Mouse (Mus musculus): ENCODE results near the gene Cirbp. TPM values are rescaled to one million over a fixed set of nuclear protein-coding genes. Genes with fewer than 3 reads are reported as not detected.
A peak's percentile ranks its signal among the peaks of the same experiment; 100 is the strongest.

Gene Cirbp
- 274 and 308 TPM in 2 replicates for polyA plus RNA-seq (2015; fragmentation: Nextera tagmentation; extraction: Ambion mirVana)

DNA sequence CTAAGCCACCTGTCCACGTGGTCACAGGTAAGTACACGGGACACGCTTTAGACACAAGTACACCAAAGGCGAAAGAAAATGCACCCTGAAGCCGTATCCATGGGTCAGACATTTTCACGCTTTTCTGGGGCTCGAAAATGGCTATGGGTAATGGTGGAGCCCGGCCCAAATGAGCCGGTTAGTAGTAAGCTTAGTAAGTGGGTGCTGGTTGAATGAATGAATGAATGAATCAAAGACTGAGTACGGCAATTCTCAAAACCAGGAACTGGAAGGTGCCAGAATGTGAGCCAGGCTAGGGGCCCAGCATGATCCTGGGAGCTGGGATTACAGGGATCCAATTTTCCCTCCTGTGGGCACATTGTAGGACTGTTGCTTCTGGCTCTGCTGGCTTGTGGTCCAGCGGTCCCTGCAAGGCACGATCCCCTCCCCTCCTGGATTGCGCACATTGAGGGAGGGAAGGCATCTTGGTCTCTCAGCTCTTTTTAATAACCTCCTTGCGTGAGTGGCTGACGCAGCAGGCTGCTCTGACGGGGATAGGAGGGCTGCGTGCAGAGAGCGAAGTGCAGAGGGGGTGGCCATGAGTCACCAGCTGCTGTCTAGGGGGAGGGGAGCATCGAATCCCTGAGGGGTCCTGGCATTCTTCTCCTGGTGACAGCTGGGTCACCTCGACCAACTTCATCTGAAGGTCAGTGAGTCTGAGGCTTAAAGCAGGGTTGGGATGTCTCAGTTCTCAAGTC, at the start of gene Cirbp:
Gene Cirbp (plus strand): TSS at position 594 of the 737 bp plus-strand sequence.
- Histone ChIP-seq H3K4me1 (peaks cover 62% of the 10 kb centered on the region), H3K4me2 (peak within 1 kb of the TSS; percentile 79), H3K27me3 (no peaks in the 10 kb centered on the region), H3K27ac (peak within 1 kb of the TSS; percentile 84), H3K9me3 (replicated peaks) (no peaks in the 10 kb centered on the region), H3K36me3 (ENCODE audit: poor library complexity, severe bottlenecking) (peaks cover 14% of the 10 kb centered on the region), H3K9ac (peak within 1 kb of the TSS; percentile 100), H3K4me3 (peak within 1 kb of the TSS; percentile 90)
- ATAC-seq, result no peak
- WGBS, result 13% methylated on average over 20 of the region's 20 CpGs

DNA sequence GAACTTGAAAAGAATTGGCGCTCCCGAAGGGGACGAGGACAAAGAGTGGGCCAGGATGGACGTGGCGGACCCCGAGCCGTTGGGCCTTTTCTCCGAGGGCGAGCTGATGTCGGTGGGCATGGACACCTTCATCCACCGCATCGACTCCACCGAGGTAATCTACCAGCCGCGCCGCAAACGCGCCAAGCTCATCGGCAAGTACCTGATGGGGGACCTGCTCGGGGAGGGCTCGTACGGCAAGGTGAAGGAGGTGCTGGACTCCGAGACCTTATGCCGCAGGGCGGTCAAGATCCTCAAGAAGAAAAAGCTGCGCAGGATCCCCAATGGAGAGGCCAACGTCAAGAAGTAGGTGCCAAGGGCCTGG, 49.2 kb upstream of the Cirbp start:
- 1% methylated on average over 27 of the region's 27 CpGs for WGBS
- Histone ChIP-seq H3K4me2 (peak overlapping the region; percentile 99), H3K4me3 (peak overlapping the region; percentile 77), H3K9ac (peak overlapping the region; percentile 90), H3K9me3 (replicated peaks) (no peaks in the 10 kb centered on the region), H3K36me3 (ENCODE audit: poor library complexity, severe bottlenecking) (peaks cover 39% of the 10 kb centered on the region), H3K4me1 (peaks cover 50% of the 10 kb centered on the region), H3K27me3 (no peaks in the 10 kb centered on the region), H3K27ac (no peak overlapping the region; the same call in 1 of the 2 replicates)
- ATAC-seq, result no peak

DNA sequence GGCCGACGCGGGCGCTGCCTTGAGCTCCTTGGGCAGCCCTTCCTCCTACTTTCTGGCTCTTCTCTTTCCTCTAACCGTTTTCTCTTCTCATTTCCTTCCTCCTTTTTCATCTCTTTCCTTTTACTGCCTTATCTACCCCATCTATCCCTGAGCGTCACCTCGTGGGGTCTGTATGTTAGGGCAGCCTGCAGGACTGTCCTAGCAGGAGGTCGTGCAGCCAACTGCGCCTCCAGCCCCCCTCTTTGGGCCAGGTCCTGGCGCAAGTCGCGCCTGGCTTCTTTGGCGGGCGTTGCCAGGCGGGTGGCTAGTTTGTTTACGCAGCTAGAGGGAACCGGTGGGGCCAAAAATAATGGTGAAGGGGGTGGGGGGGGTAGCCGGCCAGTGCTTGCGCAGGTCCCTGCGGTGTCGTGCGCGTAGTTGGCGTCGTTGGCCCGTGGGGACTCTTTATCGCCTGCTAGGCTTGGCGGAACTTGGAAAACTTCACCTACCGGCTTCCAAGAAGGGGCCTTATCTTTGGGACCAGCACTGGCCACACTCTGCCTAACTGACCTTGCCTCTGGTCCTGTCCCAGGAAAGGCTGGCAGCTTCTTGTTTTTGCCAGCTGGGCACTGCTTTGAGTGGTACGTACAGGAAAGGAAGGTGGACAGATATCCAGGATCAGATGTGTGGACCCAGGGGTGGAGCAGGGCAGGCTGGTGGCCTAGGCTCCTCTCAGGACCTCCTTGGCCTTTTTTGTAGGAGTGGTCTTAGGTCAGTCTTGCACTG, 48.7 kb upstream of the Cirbp start:
- H3K27me3 ChIP-seq, result no peaks in the 10 kb centered on the region
- peak overlapping the region; percentile 90 for H3K9ac ChIP-seq
- peaks cover 50% of the 10 kb centered on the region for H3K4me1 ChIP-seq
- peaks cover 45% of the 10 kb centered on the region for H3K36me3 ChIP-seq (ENCODE audit: poor library complexity, severe bottlenecking)
- ATAC-seq, result no peak
- peak overlapping the region; percentile 77 for H3K4me3 ChIP-seq
- no peak overlapping the region; the same call in 1 of the 2 replicates for H3K27ac ChIP-seq
- H3K4me2 ChIP-seq, result peak overlapping the region; percentile 99
- WGBS, result 4% methylated on average over 30 of the region's 30 CpGs
- no peaks in the 10 kb centered on the region for H3K9me3 ChIP-seq (replicated peaks)

DNA sequence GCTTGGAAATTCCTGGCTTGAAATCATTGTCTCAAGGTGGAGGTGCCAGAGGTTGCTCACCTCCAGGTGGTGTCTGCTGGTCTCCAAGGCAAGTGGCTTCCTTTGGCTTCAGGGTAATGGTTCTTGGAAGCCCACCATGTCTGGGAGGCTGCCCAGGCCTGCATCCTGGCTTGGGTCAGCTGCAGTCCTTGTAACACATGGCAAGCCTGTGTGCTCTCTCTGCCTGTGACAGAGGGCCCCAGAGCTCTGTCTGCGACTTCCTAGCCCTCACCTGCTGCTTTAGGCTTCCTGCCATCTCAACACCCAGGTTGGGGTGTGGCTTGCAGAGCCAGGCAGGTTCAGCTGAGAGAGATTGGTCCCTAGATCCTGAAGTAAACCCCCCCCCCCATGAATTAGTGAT, 48.0 kb upstream of the Cirbp start:
- Histone ChIP-seq H3K4me1 (peaks cover 50% of the 10 kb centered on the region), H3K4me2 (peak overlapping the region; percentile 99), H3K27me3 (no peaks in the 10 kb centered on the region), H3K27ac (peak overlapping the region; percentile 68), H3K9ac (peak overlapping the region; percentile 90), H3K9me3 (replicated peaks) (no peaks in the 10 kb centered on the region), H3K4me3 (peak overlapping the region; percentile 77), H3K36me3 (ENCODE audit: poor library complexity, severe bottlenecking) (peaks cover 50% of the 10 kb centered on the region)
- ATAC-seq, result no peak
- 80% methylated on average over 1 of the region's 1 CpGs for WGBS

DNA sequence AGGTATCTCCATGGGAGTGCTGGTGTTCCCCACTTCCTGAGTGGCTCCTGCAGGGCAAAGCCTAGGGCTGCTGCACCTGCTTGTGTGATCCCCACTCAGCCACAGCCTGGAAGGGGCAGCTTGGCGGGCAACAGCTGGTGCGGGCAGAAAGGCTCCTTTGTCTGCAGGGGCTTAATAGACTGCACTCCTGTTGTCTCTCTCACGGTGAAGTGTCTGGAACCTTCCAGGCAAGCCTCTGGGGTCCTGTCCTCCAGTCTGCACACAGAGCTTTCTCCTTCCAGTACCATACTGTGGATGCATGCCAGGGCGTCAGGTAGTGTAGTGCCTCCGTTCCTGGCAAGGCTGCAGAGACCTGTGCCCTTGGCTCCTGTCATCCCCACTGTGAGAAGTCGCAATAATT, 47.2 kb upstream of the Cirbp start:
- H3K4me3 ChIP-seq, result peak overlapping the region; percentile 77
- no peaks in the 10 kb centered on the region for H3K9me3 ChIP-seq (replicated peaks)
- peak overlapping the region; percentile 68 for H3K27ac ChIP-seq
- no peak for ATAC-seq
- H3K9ac ChIP-seq, result peak overlapping the region; percentile 90
- 39% methylated on average over 6 of the region's 6 CpGs for WGBS
- no peaks in the 10 kb centered on the region for H3K27me3 ChIP-seq
- peak overlapping the region; percentile 99 for H3K4me2 ChIP-seq
- H3K36me3 ChIP-seq (ENCODE audit: poor library complexity, severe bottlenecking), result peaks cover 57% of the 10 kb centered on the region
- H3K4me1 ChIP-seq, result peaks cover 50% of the 10 kb centered on the region

DNA sequence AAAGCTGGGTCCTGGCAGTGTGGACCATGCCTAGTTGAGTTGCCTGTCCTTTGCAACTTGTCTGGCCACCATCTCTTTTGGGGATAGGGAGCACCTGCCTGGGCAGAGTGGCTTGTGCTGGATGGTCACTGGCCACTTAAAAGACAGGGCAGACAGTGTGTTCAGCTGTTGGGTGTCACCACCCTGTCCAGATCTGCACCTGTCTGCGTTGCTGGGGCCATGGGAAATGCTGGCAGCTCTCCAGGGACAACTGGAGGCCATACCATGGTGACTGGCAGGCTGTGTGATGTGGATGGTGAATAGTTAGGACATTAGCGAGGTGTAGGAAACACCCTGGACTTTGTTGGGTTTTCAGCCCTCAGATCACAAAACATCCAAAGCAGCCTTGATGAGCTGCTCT, 45.6 kb upstream of the Cirbp start:
- peak overlapping the region; percentile 34 for H3K9ac ChIP-seq
- 66% methylated on average over 2 of the region's 2 CpGs for WGBS

DNA sequence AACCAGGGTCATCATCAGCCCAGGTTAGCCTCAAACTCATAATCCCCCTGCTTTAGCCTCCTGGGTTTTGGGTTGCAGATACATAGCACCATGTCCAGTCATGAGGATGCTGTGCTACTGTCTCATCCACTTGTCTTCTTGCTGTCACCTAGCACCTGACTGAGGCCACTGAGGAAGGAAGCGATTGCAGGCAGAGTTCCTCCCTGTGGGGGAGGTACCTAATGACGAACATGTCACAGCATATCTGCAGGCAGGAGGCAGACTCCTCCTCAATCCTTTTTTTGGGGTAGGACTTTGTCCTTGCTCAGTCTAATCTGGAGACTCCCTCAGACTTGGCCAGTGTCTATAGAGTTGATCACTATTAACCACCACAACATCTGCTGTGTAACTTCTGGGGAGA, 44.1 kb upstream of the Cirbp start:
- H3K9ac ChIP-seq, result no peak overlapping the region
- WGBS, result 98% methylated on average over 2 of the region's 2 CpGs
- H3K9me3 ChIP-seq (replicated peaks), result no peaks in the 10 kb centered on the region
- H3K4me2 ChIP-seq, result no peak overlapping the region
- no peak overlapping the region for H3K4me3 ChIP-seq
- no peaks in the 10 kb centered on the region for H3K27me3 ChIP-seq
- no peak for ATAC-seq
- peaks cover 42% of the 10 kb centered on the region for H3K4me1 ChIP-seq
- peaks cover 88% of the 10 kb centered on the region for H3K36me3 ChIP-seq (ENCODE audit: poor library complexity, severe bottlenecking)
- H3K27ac ChIP-seq, result no peak overlapping the region

More for the DNA sequence above, 45.6 kb upstream of the Cirbp start:
- H3K4me3 ChIP-seq, result no peak overlapping the region
- peaks cover 73% of the 10 kb centered on the region for H3K36me3 ChIP-seq (ENCODE audit: poor library complexity, severe bottlenecking)
- no peaks in the 10 kb centered on the region for H3K9me3 ChIP-seq (replicated peaks)
- no peak for ATAC-seq
- no peak overlapping the region for H3K4me2 ChIP-seq
- no peak overlapping the region for H3K27ac ChIP-seq
- peaks cover 44% of the 10 kb centered on the region for H3K4me1 ChIP-seq
- no peaks in the 10 kb centered on the region for H3K27me3 ChIP-seq

DNA sequence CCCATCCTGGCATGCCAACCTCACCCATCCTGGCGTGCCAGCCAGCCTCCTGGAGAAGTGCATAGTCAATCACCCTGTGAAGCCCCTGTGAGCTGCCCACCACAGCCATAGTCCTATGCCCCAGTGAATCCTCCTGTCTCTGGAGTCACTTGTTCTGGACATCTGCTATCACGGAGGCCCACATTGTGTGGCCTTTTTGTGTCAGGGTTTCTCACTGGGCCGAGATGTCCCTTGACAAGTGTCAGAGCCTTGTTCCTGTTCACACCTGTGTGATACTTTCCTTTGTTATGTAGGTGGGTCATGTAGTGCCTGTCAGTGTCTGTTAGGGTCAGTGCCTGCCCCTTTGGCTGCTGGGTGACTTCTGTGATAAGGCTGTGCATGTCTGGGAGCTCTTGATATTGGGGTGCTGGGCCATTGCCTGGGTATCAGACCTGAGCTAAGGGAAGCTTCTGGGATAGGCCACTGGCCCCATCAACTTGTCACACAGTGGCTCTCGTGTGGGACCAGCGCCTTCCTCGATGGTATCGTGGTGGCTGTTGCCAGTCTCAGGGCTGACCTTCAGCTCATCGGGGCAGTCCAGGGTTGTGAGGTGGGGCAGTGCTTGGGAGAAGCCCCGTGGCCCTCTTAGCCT, 41.7 kb upstream of the Cirbp start:
- no peaks in the 10 kb centered on the region for H3K27me3 ChIP-seq
- 91% methylated on average over 9 of the region's 9 CpGs for WGBS

DNA sequence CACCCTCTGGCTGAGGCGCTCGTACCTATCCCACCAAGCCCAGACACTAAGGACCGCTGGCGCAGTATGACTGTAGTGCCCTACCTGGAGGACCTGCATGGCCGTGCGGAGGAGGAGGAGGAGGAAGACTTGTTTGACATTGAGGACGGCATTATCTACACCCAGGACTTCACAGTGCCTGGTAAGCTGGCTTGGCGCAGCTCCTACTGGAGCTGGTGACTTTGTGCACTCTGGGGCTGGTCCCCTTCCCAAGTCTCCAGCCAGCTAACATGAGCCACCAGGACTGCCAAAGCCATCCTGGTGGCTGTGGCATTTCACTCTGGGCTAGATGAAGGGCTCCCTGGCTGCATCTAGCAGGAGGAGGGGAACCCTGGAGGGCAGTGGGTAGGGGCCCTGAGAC, 37.9 kb upstream of the Cirbp start:
- H3K27me3 ChIP-seq, result no peaks in the 10 kb centered on the region
- no peaks in the 10 kb centered on the region for H3K9me3 ChIP-seq (replicated peaks)
- no peak overlapping the region for H3K9ac ChIP-seq
- peak overlapping the region; percentile 2; the same call in 1 of the 2 replicates for H3K4me3 ChIP-seq
- no peak overlapping the region for H3K27ac ChIP-seq
- no peak for ATAC-seq
- no peak overlapping the region for H3K4me2 ChIP-seq
- WGBS, result 94% methylated on average over 8 of the region's 8 CpGs
- H3K36me3 ChIP-seq (ENCODE audit: poor library complexity, severe bottlenecking), result peaks cover 99% of the 10 kb centered on the region
- peaks cover 17% of the 10 kb centered on the region for H3K4me1 ChIP-seq

More for the DNA sequence above, 41.7 kb upstream of the Cirbp start:
- H3K4me3 ChIP-seq, result no peak overlapping the region
- ATAC-seq, result no peak
- no peak overlapping the region for H3K4me2 ChIP-seq
- no peak overlapping the region for H3K27ac ChIP-seq
- H3K36me3 ChIP-seq (ENCODE audit: poor library complexity, severe bottlenecking), result peaks cover 97% of the 10 kb centered on the region
- no peak overlapping the region for H3K9ac ChIP-seq
- H3K9me3 ChIP-seq (replicated peaks), result no peaks in the 10 kb centered on the region
- H3K4me1 ChIP-seq, result peaks cover 18% of the 10 kb centered on the region

DNA sequence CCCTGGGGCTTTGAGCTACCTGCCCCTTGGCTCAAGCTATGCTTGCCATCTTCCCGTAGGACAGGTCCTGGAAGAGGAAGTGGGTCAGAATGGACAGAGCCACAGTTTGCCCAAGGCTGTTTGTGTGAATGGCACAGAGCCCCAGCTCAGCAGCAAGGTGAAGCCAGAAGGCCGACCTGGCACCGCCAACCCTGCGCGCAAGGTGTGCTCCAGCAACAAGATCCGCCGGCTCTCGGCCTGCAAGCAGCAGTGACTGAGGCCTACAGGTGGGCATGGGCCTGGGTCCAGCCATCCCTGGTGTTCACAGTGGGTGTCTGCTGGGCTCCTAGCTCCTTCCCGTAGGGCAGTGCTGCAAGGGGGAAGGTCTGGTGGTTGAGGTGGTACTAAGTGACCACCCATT, 35.9 kb upstream of the Cirbp start:
- no peaks in the 10 kb centered on the region for H3K27me3 ChIP-seq
- no peak for ATAC-seq
- no peak overlapping the region for H3K9ac ChIP-seq
- 92% methylated on average over 9 of the region's 9 CpGs for WGBS
- H3K27ac ChIP-seq, result no peak overlapping the region
- no peak overlapping the region for H3K4me3 ChIP-seq
- peaks cover 100% of the 10 kb centered on the region for H3K36me3 ChIP-seq (ENCODE audit: poor library complexity, severe bottlenecking)
- no peaks in the 10 kb centered on the region for H3K9me3 ChIP-seq (replicated peaks)
- no peak overlapping the region for H3K4me2 ChIP-seq
- peaks cover 24% of the 10 kb centered on the region for H3K4me1 ChIP-seq

DNA sequence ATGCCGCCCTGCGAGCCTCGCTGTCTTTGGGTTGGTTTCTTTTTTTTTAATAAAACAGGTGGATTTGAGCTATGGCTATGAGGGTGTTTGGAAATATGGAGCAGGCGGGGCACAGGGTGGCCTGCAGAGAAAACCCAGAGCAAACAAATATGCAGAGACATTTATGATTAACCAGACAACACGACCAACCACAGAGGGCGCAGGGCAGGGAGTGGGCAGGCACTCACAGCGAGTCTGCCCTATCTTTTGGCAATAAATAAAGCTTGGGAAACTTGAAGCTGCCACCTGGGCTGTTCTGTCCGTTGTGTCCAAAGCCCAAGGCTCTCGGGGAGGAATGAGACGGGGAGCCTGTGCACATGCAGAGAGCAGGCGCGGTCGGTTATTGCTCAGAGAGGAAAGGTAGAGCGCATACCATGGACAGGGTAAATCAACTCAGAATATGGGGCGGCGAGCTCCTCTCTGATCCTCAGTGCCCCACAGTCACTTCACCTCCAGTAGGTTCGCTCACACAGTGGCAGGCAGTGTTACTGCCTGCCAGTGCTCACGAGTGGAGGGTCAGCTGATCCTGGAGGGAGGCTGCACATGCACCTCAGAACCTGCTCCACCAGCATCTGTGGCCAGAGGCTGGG, 35.3 kb upstream of the Cirbp start:
- H3K36me3 ChIP-seq (ENCODE audit: poor library complexity, severe bottlenecking), result peaks cover 100% of the 10 kb centered on the region
- no peaks in the 10 kb centered on the region for H3K27me3 ChIP-seq
- no peaks in the 10 kb centered on the region for H3K9me3 ChIP-seq (replicated peaks)
- no peak overlapping the region for H3K4me2 ChIP-seq
- H3K27ac ChIP-seq, result no peak overlapping the region
- no peak overlapping the region for H3K9ac ChIP-seq
- WGBS, result 87% methylated on average over 18 of the region's 18 CpGs
- peaks cover 24% of the 10 kb centered on the region for H3K4me1 ChIP-seq
- ATAC-seq, result no peak
- no peak overlapping the region for H3K4me3 ChIP-seq

Data from forebrain, embryonic 13.5 days (tissue).